Mouse (Mus musculus) cerebellum, adult 11-12 months (tissue): ENCODE data around the gene 4930519P11Rik.
A peak's percentile ranks its signal among the peaks of the same experiment; 100 is the strongest.

Experiments used
- DNase-seq: peaks from one replicate; pipeline ENCODE4 v3.0.0; 2022

The 4930519P11Rik gene

DNA sequence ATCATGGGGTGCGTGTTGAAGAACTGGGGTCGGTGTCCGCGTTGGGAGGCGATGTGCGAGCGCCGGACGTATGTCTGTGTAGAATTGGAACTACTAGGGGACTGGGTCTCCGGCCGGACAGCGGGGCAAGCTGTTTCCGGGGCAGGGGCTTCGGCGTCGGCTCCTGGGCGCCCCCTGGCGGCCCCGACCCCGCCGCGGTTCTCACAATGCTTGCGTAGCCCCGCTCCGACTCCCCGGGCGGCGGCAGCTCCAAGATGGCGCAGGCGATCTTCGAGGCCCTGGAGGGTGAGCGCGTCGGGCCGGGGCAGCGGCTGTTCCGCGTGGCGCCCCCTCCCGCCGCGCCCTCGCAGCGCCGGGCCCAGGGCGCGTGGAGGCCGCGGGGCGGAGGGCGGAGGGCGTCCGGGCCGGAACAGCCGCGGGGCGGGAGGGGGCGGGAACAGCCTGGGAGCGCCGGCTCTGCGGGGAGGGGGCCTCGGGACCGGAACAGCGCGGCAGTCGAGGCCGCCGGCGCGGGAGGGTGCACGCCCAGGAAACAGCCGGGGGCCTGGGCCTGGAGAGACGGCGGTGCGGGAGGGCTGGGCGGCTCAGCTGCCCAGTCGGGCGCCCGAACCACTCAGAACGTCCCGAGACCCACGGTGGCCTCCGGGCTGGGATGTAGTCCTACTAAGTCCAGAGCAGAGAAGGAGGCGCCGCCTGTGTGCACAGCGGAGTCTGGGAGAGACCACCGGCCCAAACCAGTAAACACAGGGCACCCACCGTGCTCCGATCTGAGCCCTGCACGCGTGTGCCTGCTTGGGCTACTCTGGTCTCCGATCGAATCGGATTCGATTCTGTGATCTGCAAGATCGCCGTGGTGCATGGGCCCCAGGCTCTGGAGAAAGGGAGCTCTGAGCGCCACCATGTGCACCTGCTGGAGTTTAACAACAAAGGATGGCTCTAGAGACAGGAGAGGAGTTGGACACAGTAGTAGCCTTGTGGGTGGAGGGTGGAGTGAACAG lies at the start of gene 4930519P11Rik, which contains the start of gene Zfp341:
TSS of gene 4930519P11Rik (minus strand) at position 320 of the 998 bp plus-strand sequence.
TSS of gene Zfp341 (plus strand) at position 180 of the 998 bp plus-strand sequence.
- peak; percentile 89 for DNase-seq

DNA sequence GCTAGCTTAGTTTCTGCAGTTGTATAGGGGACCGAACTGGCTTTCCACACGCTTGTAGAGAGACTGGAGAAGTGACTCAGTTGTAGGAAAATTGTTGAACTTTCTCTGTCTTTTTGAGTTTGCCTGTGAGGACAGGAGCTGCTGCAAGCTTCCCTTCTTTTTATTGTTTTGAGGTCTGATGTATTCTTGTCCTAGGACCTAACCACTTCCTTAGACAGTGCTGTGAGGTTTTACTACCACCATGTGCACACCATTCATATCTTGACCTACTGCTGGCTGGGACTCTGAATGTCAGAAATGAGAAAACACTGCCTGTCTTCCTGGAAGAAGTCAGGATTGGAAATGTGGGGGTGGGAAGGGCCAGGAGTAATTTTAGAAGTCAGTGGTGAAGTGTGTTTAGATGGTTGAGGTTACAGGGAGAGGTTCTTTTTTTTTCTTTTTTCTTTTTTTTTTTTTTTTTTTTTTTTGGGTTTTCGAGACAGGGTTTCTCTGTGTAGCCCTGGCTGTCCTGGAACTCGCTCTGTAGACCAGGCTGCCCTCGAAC lies 46.4 kb upstream of the 4930519P11Rik start:
- DNase-seq = no peak

DNA sequence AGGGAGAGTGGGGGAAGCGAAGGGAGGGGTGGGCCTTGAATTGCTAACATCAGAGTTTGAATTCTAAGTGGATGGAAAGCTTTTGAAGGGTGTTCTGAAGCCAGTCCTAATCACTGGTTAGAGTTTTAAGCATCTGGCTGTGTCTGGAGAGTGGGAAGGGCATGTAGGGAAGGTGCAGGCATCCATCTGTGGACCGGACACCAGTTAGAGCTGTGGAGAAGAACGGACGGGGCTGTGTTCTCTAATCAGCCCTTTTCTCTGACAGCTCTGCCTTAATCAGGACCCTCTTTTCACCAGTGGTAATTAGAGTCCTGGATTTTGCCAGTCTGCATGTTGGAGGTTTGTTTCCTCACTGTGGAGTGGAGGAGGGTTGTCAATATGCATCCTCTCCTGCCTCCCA lies 45.8 kb upstream of the 4930519P11Rik start:
- no peak for DNase-seq

DNA sequence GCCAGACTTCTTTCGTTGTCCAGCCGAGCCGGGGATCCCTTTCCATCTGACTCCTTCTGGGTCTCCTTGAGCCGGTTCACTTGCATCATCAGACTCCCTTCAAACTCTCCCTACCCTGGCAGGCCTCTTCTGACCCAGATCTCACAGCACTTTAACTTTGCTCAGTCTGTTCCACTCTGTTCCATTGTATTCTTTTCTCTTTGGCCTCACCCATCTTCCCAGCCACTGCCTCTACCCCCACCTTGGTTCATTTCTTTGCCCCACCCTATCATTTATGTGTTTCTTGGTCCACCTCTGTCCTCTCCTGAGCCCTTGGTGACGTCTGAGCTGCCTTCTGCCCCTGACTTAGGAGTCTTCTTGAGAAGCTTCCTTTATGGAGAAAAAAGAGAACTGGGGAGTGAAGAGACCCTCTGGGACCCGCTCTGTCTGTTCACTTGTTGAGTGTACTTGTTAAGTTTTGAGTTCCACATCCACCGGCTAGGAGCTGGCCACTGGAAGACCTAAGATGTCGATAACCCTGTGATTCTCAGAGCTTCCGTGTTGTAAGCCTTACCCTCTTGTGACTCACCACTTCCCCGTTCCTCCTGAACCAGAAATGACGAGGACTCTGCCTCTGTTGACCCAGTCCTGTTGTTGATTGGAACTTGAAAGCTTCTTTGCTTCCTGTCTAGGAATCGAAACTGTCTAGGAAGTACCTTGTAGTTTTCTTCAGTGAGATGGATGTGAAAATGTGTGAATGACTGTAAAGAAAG lies 44.4 kb upstream of the 4930519P11Rik start:
- DNase-seq = no peak

DNA sequence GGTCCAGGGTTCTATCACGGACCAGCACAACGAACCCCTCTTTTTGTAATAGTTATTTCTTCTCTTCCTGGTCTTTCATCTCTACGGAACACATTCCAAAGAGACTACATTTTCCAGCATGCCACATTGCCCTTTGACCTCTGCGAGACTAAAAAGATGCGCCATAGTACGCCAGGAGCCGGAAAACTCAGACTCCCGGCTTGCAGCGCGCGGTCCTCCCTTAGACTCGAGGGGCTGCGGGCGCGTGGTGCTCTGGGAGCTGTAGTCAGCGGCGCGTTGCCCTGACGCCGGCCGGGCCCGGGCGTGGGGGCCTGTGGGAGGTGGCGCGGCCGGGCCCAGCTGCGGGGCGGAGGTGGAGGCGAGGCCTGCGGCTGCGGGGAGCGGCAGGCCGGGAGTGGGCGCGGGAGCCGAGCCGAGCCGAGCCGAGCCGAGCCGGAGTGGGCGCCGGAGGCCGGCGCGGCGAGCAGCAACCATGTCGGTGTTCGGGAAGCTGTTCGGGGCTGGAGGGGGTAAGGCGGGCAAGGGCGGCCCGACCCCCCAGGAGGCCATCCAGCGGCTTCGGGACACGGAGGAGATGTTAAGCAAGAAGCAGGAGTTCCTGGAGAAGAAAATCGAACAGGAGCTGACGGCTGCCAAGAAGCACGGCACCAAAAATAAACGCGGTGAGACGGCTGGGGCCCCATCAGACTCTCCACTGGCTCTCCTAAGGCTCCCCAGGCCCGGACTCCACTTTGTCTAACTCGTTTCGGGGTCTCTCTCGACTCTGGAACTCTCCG lies 43.7 kb upstream of the 4930519P11Rik start:
- DNase-seq = peak; percentile 97

DNA sequence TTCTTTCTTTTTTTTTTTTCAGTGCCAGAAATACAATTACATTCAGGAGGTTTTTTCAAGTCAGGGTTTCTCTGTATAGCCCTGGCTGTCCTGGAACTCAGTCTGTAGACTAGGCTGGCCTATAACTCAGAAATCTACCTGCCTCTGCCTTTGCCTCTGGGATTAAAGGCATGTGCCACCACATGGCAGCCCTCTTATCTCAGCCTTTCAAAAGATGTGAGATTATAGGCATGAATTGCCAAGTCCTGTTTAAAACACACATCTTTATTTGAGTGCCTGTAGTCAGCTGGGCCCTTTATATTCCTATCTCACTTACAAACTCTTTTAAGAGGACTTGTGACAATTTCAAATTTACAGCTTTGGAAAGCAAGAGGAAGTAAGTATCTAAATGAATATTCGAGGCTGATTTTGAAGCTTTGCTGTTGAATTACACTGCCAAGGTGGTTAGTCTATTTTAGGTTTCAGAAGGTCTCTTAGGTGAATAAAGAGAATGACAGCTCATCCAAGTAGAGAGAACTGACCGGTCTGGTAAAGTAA lies 42.7 kb upstream of the 4930519P11Rik start:
- no peak for DNase-seq

DNA sequence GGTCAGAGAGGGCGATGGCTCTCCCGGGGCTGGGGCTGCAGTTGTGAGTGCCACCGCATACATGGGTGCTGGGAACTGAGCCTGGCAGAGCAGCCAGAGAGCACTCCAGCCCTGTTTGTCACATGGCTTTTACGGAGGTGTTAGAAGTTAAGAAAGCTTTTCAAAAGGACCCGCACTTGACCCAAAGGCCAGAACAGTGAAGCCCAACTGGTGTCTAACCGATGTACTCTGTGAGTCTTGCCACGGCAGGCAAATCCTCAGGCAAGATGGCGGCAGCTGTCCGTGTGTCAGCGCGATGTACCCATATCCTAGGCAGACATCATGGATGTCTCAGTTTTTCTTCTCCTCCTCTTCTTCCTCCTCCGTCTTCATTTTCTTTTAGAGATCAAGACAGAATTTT lies 41.7 kb upstream of the 4930519P11Rik start:
- DNase-seq = no peak

DNA sequence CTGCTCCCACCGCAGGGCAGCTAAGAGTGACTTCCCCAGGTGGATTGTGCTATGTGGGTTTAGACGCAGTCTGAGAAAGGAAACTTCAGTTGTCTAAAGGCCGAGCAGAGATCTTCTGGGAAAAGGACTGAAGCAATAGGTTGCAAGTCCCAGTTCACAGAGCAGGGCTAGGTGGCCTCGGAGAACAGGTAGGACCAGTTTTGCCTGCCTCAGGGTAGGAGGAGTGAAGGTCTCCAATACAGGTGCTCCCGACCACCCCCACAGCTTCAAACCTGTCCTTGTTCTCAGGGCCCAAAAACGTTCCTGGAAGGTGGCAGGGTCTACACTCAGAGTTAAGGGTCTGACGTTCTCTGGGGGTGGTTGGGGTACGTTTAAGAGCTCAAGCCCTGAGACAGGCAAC lies 38.1 kb upstream of the 4930519P11Rik start, which contains the start of gene Chmp4b:
TSS of gene Chmp4b (plus strand) at position 343 of the 400 bp plus-strand sequence.
- no peak for DNase-seq

DNA sequence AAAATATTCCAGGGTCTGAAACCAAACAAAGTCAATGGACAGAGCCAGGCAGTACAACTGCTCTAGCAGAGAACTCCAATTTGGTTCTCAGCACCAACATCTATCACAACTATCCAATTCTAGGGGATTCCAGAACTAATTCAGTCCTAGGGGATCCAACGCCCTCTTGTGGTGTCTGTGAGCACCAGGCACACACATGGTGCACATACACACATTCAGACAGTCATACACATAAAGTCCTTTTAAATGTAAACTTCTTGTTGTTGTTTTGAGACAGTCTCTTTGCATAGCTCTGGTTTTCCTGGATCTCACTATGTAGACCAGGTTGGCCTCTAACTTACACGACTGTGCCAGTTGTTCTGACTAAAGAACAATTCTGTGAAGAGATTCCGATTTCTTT lies 37.2 kb upstream of the 4930519P11Rik start:
- DNase-seq = no peak

DNA sequence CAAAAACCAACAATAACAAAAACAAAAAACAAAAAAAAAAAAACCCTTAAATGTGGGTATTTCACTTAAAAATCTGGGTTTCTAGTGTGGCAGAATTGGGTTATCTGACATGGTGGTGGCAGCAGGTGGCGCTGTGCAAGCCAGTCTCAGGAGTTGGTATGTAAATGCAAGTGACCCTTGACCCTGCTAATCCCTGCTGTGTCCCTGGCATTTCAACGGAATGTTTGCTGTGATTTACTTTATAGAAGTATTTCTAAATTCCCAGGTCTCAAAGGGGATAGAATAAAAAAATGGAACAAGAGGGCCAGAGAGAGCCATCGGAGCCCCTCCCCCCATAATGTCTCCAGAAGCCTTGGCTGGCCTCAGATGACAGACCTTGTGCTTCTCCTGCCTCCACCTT lies 34.8 kb upstream of the 4930519P11Rik start:
- DNase-seq = no peak

DNA sequence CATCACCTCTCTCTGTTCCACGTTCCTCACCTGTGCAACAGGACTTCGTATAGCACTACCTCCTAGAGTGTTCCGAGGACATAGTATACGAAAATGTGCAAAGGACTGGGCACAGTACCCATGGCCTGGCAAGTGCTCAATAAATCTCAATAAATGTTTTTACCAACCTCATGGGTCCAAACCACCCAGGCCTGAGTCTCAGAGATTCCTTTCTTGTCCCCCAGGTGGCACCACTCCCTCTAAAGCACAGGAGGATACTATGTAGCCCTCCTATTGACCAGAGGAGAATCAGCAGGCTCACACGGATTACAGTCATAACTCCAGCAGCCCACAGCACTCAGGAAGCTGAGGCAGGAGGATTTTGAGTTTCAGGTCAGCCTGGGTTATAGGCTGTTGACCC lies 33.4 kb upstream of the 4930519P11Rik start:
- no peak for DNase-seq

DNA sequence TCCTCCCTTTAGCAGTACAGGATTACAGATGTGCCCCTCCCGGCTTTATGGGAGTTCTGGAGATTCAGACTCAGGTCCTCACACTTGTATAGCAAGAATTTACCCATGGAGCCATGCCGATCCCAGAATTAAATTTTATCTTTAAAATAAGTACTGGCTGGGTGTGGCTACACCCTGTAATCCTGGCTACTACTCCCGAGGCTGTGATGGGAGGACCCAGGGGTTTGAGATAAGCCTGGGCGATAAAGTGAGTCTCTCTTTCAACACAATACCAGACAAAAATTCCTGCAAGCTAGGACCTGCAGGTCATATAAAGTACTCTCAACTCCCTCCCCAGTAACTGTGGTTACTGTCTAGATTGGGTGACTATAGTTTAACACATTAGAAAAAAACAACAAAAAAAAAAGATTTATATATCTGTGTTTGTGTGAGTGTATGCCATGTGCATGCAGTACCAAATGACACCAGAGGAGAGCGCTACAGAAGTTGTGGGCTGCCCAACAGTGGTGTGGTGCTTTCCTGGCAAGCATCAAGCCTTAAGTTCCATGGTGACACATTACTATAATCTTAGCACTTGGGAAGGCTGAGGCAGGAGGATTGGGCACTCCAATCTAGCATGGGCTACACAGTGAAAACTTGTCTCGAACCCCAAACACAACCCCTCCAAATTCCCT lies 29.6 kb upstream of the 4930519P11Rik start:
- no peak for DNase-seq

DNA sequence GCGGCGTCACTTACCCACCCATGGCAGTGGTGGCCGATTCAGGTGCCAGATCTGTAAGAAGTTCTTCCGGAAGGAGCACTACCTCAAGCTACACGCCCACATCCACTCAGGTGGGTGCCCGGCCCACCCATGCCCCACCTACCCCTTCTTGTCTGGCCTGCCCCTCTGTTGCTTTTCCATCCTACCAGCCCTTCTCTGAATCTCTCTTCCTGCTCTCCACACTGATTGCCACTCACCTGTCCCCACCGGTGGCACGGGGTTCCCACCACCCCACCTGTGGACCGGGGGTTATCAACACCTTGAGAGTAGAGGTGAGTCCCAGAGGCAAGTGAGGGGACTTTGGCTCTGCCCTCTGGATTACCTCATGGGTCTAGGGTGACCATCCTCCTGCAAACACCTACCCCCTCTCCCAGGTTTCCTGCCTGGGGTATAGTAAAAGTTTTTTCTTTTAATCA lies 28.8 kb upstream of the 4930519P11Rik start:
- DNase-seq = no peak

DNA sequence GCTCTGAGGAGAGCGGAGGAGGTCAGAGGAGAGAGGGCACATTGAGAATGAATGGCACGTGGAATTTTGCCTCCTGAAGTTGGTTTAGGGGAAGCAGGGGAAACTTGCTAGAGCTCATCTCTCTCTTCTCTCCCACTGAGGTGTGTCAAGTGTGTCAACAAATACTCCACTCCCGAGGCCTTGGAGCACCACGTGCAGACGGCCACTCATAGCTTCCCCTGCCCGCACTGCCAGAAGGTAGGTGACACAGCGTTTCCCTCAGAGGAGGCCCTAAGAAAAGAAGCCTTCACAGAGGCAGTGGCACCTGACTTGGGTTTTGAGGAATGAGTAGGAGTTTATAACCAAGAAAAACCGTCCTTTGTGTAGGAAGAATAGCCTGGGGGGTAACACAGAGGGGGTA lies 27.9 kb upstream of the 4930519P11Rik start:
- DNase-seq = no peak

DNA sequence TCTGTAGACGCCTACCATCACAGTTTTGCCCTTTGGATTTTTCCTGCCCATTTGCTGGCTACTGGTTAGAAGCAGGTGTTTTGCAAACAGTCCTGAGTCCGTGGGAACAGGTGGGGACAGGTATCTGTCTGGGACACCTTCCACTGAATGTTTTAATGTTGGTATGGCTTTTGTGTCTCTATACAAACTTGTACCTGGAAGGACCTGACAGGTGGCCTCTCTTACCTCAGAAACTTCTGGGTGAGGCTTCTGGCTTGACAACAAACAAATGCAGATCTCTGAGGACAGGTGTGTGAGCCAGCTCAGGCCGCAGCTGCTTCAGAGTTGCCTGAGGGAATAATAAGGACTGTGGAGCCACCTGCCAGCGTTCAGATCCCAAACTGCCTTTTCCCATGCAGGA lies 25.9 kb upstream of the 4930519P11Rik start:
- no peak for DNase-seq

DNA sequence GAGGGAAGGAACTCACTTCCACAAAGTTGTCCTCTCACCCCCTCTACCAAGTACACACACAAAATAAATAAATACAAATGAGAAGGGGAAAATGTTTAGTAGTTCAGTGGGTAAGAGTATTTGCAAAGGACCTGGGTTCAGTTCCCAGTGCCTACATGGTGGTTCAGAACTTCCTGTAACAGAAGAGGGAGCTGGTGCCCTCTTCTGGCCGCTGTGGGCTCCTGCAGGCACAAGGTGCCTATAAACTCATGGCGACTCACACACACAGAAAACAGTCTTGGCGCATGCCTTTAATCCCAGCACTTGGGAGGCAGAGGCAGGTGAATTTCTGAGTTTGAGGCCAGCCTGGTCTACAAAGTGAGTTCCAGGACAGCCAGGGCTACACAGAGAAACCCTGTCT lies 25.3 kb upstream of the 4930519P11Rik start:
- DNase-seq = no peak

DNA sequence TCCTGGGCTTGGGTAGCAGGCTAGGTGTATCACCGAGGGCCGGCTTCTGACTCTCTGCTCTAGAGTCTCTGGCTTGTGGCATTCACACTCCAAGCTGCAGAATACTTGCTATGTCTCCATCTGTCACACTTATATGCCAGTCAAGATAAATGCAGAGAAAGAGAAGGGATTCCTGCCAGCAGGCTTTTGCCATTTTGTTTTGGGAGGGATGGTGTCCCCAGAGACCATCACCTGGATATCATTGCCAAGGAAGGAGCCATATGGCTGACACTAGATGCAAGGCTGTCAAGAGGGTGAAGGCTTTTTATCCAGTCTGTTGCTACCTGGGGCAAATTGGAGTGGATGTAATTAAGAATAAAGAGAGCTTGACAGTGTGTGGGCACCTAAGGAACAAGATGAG lies 22.6 kb upstream of the 4930519P11Rik start:
- DNase-seq = no peak

DNA sequence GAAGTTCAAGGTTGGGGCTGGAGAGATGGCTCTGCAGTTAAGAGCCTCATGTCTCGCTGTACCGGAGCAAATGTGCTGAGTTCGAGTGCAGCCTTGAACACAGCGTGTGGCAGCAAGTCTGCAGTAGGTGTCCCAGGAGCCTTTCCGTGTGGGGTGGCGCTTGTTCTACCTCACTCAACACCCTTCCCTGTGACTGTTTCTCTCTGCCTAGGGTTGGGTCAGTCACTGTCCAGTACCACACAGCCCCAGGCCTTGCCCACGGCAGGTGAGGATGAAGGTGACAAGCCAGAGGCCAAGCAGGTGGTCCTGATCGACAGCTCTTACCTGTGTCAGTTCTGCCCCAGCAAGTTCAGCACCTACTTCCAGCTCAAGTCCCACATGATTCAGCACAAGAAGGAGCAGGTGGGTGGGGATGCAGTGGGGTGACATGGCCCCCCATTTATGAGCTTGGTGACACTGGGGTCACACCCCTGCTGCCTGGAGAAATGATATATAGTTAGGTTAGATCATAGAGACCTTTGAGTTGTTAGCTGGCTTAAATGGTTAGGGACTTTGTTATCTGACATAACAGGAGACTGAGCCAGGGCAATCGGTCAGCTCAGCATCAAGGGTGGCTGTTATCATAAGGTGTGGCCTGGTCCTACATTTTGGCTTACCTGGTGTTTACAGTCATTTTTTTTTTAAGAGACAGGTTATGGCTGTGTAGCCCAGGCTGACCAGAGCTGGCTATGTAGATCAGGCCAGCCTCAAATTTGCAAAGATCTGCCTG lies 20.8 kb upstream of the 4930519P11Rik start:
- no peak for DNase-seq

DNA sequence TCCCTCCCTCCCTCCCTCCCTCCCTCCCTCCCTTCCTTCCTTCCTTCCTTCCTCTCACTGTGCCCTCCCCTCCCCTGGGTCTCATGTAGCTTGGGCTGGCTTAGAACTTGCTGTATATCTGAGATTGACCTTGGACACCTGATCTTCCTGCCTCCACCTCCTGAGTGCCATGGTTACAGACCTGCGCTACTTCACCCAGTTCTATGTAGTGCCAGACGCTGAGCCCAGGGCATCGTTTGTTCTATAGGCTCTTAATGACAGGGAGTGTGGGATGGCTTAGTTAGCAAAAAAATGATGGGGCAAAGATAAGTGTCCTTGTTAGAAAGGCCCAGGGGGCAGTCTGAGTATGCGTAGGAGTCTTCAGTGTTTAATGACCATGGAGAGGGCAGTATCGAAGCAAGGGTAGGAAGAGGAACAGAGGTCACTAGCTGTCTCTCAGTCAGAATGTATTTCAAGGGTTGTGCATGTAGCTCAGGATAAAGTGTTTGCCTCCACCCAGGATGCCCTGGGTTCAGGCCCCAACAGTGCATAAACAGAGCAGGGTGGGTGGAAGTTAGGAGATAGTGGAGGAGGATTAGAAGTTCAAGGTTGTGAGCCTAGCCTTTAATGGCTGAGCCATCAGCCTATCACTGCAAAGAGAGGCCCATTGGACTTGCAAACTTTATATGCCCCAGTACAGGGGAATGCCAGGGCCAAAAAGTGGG lies 20.0 kb upstream of the 4930519P11Rik start:
- DNase-seq = no peak

DNA sequence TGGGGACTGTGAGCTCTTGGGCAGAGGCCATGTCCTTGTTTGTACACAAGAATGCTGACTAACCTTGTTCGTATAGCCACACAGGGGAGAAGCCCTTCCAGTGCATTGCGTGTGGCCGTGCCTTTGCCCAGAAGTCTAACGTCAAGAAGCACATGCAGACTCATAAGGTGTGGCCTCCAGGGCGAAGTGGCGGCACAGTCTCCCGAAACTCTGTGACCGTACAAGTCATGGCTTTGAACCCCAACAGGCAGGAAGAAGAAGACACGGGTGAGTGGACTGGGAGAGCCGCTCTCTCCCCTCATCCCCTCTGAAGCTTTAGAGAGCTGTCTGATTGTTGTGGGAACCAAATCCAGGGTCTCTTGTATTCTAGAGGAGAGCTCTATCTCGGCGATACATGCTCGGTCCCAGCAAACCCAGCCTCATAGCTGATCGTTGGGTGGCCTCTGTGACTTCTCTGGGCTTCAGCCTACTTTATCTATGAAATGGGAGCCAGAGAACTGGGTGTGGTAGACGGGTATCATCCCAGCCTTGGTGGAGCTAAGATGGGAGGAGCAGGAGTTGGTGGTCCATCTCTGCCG lies 19.1 kb upstream of the 4930519P11Rik start:
- DNase-seq = no peak
